In genomic region chr8:72493381-72493780, GRCm38 (mm10) we compare ENCODE assay signal across 8 mouse cellular contexts. TPM values are rescaled to one million over a fixed set of nuclear protein-coding genes. Genes with fewer than 3 reads are reported as not detected.
DNase-seq lines count a peak whose midpoint lies in the region; ATAC-seq lines count a peak whose summit lies in the region.

No protein-coding gene starts in this region.

- WGBS in embryonic facial prominence, embryonic 15.5 days: 8% methylated on average over 8 of the region's 8 CpGs
- 13% methylated on average over 8 of the region's 8 CpGs for WGBS in liver, embryonic 11.5 days

- H3K27me3 ChIP-seq in embryonic facial prominence, embryonic 15.5 days: no peaks in the 10 kb centered on the region
- H3K27me3 ChIP-seq in liver, embryonic 11.5 days (replicated peaks; ENCODE audit: control insufficient read depth, insufficient read depth, low read length): no peaks in the 10 kb centered on the region

- intact Hi-C loops in heart, postnatal 36 days (cut with DNase I): loop anchor here (2.0 to 5.0 kb wide), 2 partner anchors 55 to 71 kb away; partner anchors contain the start of genes Eps15l1 and Med26

- DNase-seq in heart, adult 11 months: peak; percentile 91
- DNase-seq in heart, postnatal 36 days: no peak
- peak; percentile 13 to 15 for DNase-seq in B cell, adult 2 months
- DNase-seq in liver, embryonic 11.5 days (ENCODE audit: low spot score): no peak
- no peak for DNase-seq in urinary bladder, postnatal 25 days (ENCODE audit: low spot score)
- DNase-seq in adrenal gland, postnatal 10 days: no peak
- DNase-seq in layer of hippocampus, adult 9-11 months: no peak

- peak overlapping the region; percentile 37 for H3K9ac ChIP-seq in embryonic facial prominence, embryonic 15.5 days
- H3K9ac ChIP-seq in liver, embryonic 11.5 days (ENCODE audit: low read depth, low read length): peak overlapping the region; percentile 76

- peak overlapping the region; percentile 68 for H3K4me2 ChIP-seq in embryonic facial prominence, embryonic 15.5 days (replicated peaks)
- peak overlapping the region; percentile 94 for H3K4me2 ChIP-seq in liver, embryonic 11.5 days

- H3K4me1 ChIP-seq in embryonic facial prominence, embryonic 15.5 days: peaks cover 32% of the 10 kb centered on the region
- H3K4me1 ChIP-seq in liver, embryonic 11.5 days (replicated peaks; ENCODE audit: control insufficient read depth, insufficient read depth, low read length): peaks cover 18% of the 10 kb centered on the region

- H3K4me3 ChIP-seq in embryonic facial prominence, embryonic 15.5 days (replicated peaks): peak overlapping the region; percentile 98
- H3K4me3 ChIP-seq in liver, embryonic 11.5 days (ENCODE audit: low read depth, low read length): peak overlapping the region; percentile 96

- no peak for ATAC-seq in embryonic facial prominence, embryonic 15.5 days (ENCODE audit: insufficient number of reproducible peaks, low FRiP score, low TSS enrichment, low read depth)
- ATAC-seq in liver, embryonic 11.5 days (replicated peaks; ENCODE audit: low FRiP score): no peak

- no peaks in the 10 kb centered on the region for H3K9me3 ChIP-seq in embryonic facial prominence, embryonic 15.5 days (replicated peaks)
- H3K9me3 ChIP-seq in liver, embryonic 11.5 days (ENCODE audit: control insufficient read depth, low read length): no peaks in the 10 kb centered on the region

- H3K36me3 ChIP-seq in embryonic facial prominence, embryonic 15.5 days: peaks cover 36% of the 10 kb centered on the region
- H3K36me3 ChIP-seq in liver, embryonic 11.5 days (ENCODE audit: control insufficient read depth, insufficient read depth, low read length): peaks cover 29% of the 10 kb centered on the region

- peak overlapping the region; percentile 69 for H3K27ac ChIP-seq in embryonic facial prominence, embryonic 15.5 days (replicated peaks)
- H3K27ac ChIP-seq in liver, embryonic 11.5 days (ENCODE audit: low read depth, low read length): peak overlapping the region; percentile 75

RNA-seq across cellular contexts. Expression of gene Slc35e1, which starts 1.0 kb away (rescaled TPM):
- total RNA-seq in heart, postnatal 36 days (2021): 10 to 100 TPM; 68.5 to 72.2 TPM
- 21.3 and 24.8 TPM in 2 replicates for polyA plus RNA-seq in embryonic facial prominence, embryonic 15.5 days (2015; fragmentation: Nextera tagmentation; extraction: Ambion mirVana)
- polyA plus RNA-seq in liver, embryonic 11.5 days (2014; fragmentation: Nextera tagmentation; extraction: Ambion mirVana): 16.8 and 18.1 TPM in 2 replicates
- 10 to 100 TPM; 28.1 to 29.6 TPM for total RNA-seq in adrenal gland, postnatal 10 days (2021)

RNA-seq across cellular contexts. Expression of gene Cherp, which starts 18.4 kb away (rescaled TPM):
- 10 to 100 TPM; 36.4 to 45.2 TPM for total RNA-seq in heart, postnatal 36 days (2021)
- polyA plus RNA-seq in embryonic facial prominence, embryonic 15.5 days (2015; fragmentation: Nextera tagmentation; extraction: Ambion mirVana): 56.3 and 68.6 TPM in 2 replicates
- polyA plus RNA-seq in liver, embryonic 11.5 days (2014; fragmentation: Nextera tagmentation; extraction: Ambion mirVana): 90.1 and 92.8 TPM in 2 replicates
- 10 to 100 TPM; 49.2 to 57.8 TPM for total RNA-seq in adrenal gland, postnatal 10 days (2021)

RNA-seq across cellular contexts. Expression of gene 1700030K09Rik, which starts 49.7 kb away (rescaled TPM):
- 1 to 10 TPM; 4.6 to 5.8 TPM for total RNA-seq in heart, postnatal 36 days (2021)
- polyA plus RNA-seq in embryonic facial prominence, embryonic 15.5 days (2015; fragmentation: Nextera tagmentation; extraction: Ambion mirVana): 15.7 and 17.0 TPM in 2 replicates
- 11.6 and 14.0 TPM in 2 replicates for polyA plus RNA-seq in liver, embryonic 11.5 days (2014; fragmentation: Nextera tagmentation; extraction: Ambion mirVana)
- 10 to 100 TPM in 1 of 2 experiments, 1 to 10 TPM in 1; 6.8 to 12.7 TPM for total RNA-seq in adrenal gland, postnatal 10 days (2021)

RNA-seq across cellular contexts. Expression of gene Calr3, which starts 49.7 kb away (rescaled TPM):
- 10 to 100 TPM; 17.1 to 22.0 TPM for total RNA-seq in heart, postnatal 36 days (2021)
- polyA plus RNA-seq in embryonic facial prominence, embryonic 15.5 days (2015; fragmentation: Nextera tagmentation; extraction: Ambion mirVana): 1.0 and 1.2 TPM in 2 replicates
- 2.2 TPM in 2 replicates for polyA plus RNA-seq in liver, embryonic 11.5 days (2014; fragmentation: Nextera tagmentation; extraction: Ambion mirVana)
- 1 to 10 TPM; 4.0 to 4.1 TPM for total RNA-seq in adrenal gland, postnatal 10 days (2021)

RNA-seq across cellular contexts. Expression of gene Med26, which starts 54.7 kb away (rescaled TPM):
- 1 to 10 TPM; 7.6 to 7.9 TPM for total RNA-seq in heart, postnatal 36 days (2021)
- polyA plus RNA-seq in embryonic facial prominence, embryonic 15.5 days (2015; fragmentation: Nextera tagmentation; extraction: Ambion mirVana): 18.4 and 20.4 TPM in 2 replicates
- polyA plus RNA-seq in liver, embryonic 11.5 days (2014; fragmentation: Nextera tagmentation; extraction: Ambion mirVana): 16.4 and 17.7 TPM in 2 replicates
- total RNA-seq in adrenal gland, postnatal 10 days (2021): 10 to 100 TPM; 10.1 to 10.2 TPM

Comparison
In these comparisons a context has a peak if more than half of its experiments do, and no peak if none do; other contexts are left out.
1. DNase-seq: peak in heart, adult 11 months (single experiment) and B cell, adult 2 months (2 of 2); none in heart, postnatal 36 days (0 of 2), liver, embryonic 11.5 days (single experiment), urinary bladder, postnatal 25 days (single experiment), adrenal gland, postnatal 10 days (single experiment) and layer of hippocampus, adult 9-11 months (single experiment).